Mouse (Mus musculus): ENCODE data around the gene Tex45.

Tex45 gene

GRCm38 (mm10) chr8:3470562-3470961 is at the start of gene Tex45:
TSS of gene Tex45 (plus strand) at chr8:3470862.
- no peak for DNase-seq (ENCODE audit: low spot score in 2 of 2)

DNA sequence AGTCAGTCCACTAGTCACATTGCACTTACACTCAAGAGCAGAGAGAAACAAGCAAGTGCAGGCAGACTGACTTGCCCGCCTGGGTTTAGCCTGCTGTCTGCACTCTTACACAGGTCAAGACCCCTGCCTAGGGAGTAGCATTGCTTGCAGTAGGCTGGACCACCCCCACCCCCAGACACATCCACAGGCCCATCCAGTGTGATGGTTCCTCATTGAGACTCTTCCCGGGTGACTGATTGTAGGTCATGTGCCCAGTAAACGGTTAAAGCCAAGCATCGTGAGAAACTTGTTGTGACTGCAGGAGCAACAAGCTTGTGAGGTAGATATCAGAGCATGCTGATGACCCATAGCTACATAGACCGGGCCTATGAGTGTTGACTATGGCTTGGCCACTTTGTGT is 49.2 kb upstream of the Tex45 start:
- no peak for DNase-seq (ENCODE audit: low spot score in 2 of 2)

DNA sequence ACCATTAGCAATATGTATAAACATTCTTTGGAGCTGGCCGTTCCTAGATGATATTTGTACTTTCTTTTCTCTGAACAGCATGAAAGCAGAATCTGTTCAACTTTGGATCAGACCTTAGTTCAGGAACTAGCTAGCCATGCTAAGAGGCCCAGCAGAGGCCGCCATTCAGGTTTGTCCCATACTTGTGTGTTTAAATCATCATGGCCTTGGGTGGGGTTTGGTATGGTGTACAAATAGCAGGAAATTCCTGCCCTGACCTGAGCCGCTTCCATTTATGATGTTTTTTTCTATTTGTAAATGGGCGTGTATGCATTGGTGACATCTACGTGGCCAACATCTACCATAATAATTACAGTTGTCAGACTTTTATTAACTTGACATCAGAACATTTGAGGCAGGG is 45.4 kb upstream of the Tex45 start:
- DNase-seq (ENCODE audit: low spot score in 2 of 2): no peak

DNA sequence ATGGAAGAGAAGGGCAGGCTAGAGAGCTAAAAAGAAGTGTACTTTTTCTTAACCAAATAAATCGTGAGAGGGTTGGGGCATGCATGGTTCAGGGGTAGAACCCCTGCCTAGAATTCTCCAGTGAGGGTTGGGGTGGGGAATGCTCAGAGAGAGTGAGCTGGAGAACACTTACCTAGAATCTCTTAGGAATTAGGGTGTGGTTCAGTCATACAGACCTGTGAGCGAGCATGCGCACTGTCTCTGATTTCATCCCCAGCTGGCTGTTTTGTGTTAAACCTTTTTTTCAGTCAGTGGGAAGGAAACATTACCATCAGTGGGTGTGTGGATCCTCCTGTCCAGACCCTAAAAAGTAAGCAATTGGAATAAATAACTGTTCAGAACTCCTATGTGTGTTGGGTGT is 44.5 kb upstream of the Tex45 start:
- no peak for DNase-seq (ENCODE audit: low spot score in 2 of 2)

- no peak for DNase-seq (ENCODE audit: low spot score in 2 of 2)
Measured at GRCm38 (mm10) chr8:3428426-3428825, 42.2 kb upstream of the Tex45 start.

DNA sequence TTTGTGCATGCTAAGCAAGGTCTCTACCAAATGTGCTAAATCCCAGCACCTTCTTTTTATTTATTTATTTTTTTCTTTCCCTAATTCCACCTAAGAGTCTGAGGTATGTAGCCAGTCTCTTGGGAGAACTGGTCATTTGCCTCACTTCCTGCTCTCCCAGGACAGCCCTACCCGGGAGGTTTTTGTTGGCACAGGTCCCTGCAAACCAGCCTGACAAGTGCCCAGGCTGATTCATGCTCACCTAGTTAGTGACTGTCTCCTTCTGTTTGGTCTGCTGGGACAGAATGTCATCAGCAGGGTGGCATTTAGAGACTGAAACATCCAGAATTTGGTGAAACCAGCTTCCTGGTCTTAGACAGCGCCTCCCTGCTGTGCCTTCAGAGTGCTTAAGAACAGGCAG is 40.7 kb upstream of the Tex45 start:
- no peak for DNase-seq (ENCODE audit: low spot score in 2 of 2)

DNA sequence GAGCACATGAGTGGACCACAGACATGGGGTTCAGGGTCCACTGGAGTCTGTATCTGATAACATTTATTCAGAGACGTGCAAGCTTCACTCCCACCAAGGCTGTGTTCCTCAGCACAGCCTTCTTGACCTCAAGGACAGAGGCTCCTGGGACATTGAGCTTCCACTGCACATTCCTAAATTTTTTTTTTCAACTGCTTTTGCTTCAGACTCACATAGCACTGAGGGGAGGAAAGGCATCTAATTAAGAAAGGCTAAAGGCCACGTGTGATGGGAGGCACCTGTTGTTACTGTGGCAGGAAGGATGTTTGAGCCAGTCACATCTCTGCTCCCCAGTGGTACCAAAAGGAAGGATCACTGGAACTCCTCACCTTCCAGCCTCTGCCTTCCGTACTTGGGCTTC is 39.5 kb upstream of the Tex45 start:
- no peak for DNase-seq (ENCODE audit: low spot score in 2 of 2)

DNA sequence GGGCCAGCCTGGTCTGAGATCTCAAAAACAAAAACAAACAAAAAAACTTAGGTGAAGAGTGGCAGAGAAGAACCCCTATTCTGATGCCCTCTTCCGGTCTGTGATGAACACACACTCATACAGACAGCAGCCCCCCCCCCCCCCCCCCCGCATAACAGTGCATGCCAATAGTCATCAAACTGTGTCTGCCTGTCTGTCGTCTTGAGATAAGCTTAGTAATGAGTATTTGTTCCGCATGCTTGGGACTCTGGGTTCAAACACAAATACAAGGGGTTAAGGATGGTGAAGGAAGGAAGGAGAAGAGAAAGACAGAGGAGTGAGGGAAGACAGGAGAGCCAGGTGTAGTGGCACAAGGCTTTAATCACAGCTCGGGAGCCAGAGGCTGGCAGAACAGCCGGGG is 34.2 kb upstream of the Tex45 start:
- no peak for DNase-seq (ENCODE audit: low spot score in 2 of 2)

DNA sequence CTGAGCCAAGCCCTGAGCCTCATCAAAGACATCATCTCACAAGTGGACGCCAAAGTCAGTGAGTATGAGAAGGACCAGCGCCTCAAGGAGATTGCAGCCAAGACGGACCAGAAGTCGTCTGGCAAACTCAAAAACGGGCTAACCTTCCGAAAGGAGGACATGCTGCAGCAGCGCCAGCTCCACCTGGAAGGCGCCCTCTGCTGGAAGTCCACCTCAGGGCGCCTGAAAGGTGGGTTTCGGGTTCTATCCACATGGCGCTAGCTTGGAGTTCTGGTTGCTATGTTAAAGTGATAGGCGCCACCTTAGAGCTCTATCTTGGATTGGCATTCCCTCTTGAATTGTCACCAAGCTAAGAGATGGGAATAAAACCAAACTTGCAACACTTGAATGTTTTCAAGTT is 31.2 kb upstream of the Tex45 start:
- DNase-seq (ENCODE audit: low spot score in 2 of 2): no peak

DNA sequence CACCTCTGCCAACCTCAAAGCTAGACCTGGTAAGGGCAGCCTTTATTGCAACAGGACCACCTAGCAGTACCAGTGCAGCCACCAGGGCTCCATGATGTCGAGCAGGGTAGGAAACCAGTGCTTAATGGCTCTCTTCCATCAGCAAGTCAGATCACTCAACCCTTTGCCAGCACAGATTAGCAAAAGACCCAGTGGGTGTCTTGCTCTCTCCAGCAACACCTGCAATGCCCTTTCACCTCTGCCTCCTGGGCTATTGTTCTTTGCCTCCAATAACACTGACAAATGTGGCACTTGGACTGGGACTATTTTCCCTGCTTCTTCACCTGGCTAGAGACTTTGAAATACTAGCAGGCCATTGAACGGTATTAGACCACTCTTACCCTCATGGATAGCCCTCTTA is 21.4 kb upstream of the Tex45 start:
- DNase-seq (ENCODE audit: low spot score in 2 of 2): no peak

GRCm38 (mm10) chr8:3450670-3451069 is 20.0 kb upstream of the Tex45 start:
- peak in 1 of 2 experiments; percentile 59 for DNase-seq (ENCODE audit: low spot score in 2 of 2)

DNA sequence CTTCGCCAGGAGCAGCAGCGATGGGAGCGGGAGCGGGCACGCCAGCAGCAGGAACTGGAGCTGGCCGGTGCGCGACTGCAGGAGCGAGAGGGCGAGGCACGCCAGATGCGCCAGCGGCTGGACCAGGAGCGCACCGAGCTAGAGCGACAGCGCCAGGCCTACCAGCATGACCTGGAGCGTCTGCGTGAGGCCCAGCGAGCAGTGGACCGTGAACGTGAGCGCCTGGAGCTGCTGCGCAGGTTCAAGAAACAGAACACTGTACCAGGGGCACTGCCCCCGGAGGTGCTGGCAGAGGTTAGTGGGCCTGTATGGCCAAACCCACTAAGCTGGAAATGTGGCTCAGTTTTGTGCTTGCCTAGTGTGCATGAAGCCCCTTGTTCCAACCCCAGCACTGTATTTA is 18.7 kb upstream of the Tex45 start:
- DNase-seq (ENCODE audit: low spot score in 2 of 2): no peak

- DNase-seq (ENCODE audit: low spot score in 2 of 2): no peak
Measured at GRCm38 (mm10) chr8:3463248-3463647, 7.4 kb upstream of the Tex45 start.

DNA sequence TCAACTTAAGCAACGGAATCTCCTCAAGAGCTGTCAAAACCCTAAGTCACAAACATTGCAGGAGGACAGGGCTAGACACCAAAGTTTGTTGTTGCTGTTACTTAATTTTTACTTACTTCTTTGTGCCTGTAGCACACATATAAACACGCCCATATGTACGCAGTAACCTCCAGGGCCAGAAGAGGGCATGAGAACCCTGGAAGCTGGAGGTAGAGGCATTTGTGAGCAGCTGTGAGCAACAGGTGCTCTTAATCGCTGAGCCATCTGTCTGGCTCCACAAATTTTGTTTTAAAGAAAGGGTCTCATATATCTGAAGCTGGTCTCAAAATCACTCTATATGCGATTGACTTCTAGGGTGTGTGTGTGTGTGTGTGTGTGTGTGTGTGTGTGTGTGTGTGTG is 6.4 kb upstream of the Tex45 start:
- DNase-seq (ENCODE audit: low spot score in 2 of 2): peak; percentile 44 to 58

- DNase-seq (ENCODE audit: low spot score in 2 of 2): peak; percentile 93 to 94
Measured at GRCm38 (mm10) chr8:3467006-3467885, 3.4 kb upstream of the Tex45 start, which contains the start of gene Pex11g. TSS of gene Pex11g (minus strand) at chr8:3467680.

- peak in 1 of 2 experiments; percentile 19 for DNase-seq (ENCODE audit: low spot score in 2 of 2)
Measured at GRCm38 (mm10) chr8:3467886-3468545, 2.6 kb upstream of the Tex45 start.

- DNase-seq (ENCODE audit: low spot score in 2 of 2): no peak
Measured at GRCm38 (mm10) chr8:3468838-3469237, 1.8 kb upstream of the Tex45 start.

GRCm38 (mm10) chr8:3475715-3476429 is 5.2 kb downstream of the Tex45 start:
- no peak for DNase-seq (ENCODE audit: low spot score in 2 of 2)

- no peak for DNase-seq (ENCODE audit: low spot score in 2 of 2)
Measured at GRCm38 (mm10) chr8:3480221-3480785, 9.6 kb downstream of the Tex45 start.

- DNase-seq (ENCODE audit: low spot score in 2 of 2): no peak
Measured at GRCm38 (mm10) chr8:3481605-3482004, 10.9 kb downstream of the Tex45 start.

DNA sequence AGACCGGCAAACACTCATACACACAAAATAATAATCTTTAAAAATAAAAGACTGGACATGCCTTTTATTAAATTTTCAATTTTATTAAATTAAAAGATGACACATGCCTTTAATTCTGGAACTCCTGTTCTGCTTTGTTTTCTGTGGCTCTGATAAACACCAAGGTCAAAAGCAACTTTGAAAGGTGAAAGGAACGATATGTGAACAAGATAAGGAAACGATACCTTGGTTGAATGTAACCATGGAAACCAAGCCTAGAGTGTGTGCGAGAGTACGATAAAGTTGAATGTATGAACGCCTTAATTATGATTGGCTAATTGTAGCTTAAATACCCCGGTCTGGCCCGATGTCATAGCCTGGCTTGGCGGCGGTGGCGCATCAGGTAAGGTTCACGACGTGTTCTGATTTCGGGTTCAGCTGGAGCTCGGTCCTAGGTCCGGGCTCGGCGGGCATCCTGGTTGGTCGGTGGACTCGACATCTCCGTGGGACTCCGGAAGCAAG is 11.6 kb downstream of the Tex45 start:
- DNase-seq (ENCODE audit: low spot score in 2 of 2): no peak

- no peak for DNase-seq (ENCODE audit: low spot score in 2 of 2)
Measured at GRCm38 (mm10) chr8:3483546-3483945, 12.9 kb downstream of the Tex45 start.
